Mouse (Mus musculus): ENCODE measurements around the gene Ttc23.

The Ttc23 gene

GRCm38 (mm10) chr7:67801022-67801421, 153.8 kb downstream of the Ttc23 start:
- DNase-seq (ENCODE audit: low read depth, low spot score) = no peak

GRCm38 (mm10) chr7:67803015-67803856, 156.0 kb downstream of the Ttc23 start:
- peak; percentile 50 for DNase-seq (ENCODE audit: low read depth, low spot score)

- DNase-seq (ENCODE audit: low read depth, low spot score) = no peak
Measured at GRCm38 (mm10) chr7:67803857-67804215, 156.6 kb downstream of the Ttc23 start.

Data from retina, adult 2 months (tissue).